Mouse (Mus musculus): Measurements from ENCODE around the gene Ipo9.
A peak's percentile ranks its signal among the peaks of the same experiment; 100 is the strongest.

Gene Ipo9

GRCm38 (mm10) chr1:135430669-135431017 is 344 bp upstream of the Ipo9 start:
- no peak for DNase-seq (ENCODE audit: low spot score)

GRCm38 (mm10) chr1:135427390-135427789 is 2.9 kb downstream of the Ipo9 start:
- no peak for DNase-seq (ENCODE audit: low spot score)

- no peak for DNase-seq (ENCODE audit: low spot score)
These were observed 3.7 kb downstream of the Ipo9 start for GRCm38 (mm10) chr1:135426645-135427044.

- DNase-seq (ENCODE audit: low spot score): no peak
These were observed 7.5 kb downstream of the Ipo9 start for GRCm38 (mm10) chr1:135422772-135423171.

GRCm38 (mm10) chr1:135413996-135414395 is 16.3 kb downstream of the Ipo9 start:
- DNase-seq (ENCODE audit: low spot score): peak; percentile 28

- no peak for DNase-seq (ENCODE audit: low spot score)
These were observed 18.2 kb downstream of the Ipo9 start for GRCm38 (mm10) chr1:135412130-135412529.

- peak; percentile 81 for DNase-seq (ENCODE audit: low spot score)
These were observed 19.3 kb downstream of the Ipo9 start for GRCm38 (mm10) chr1:135410967-135411366.

GRCm38 (mm10) chr1:135408973-135409372 is 21.3 kb downstream of the Ipo9 start:
- no peak for DNase-seq (ENCODE audit: low spot score)

GRCm38 (mm10) chr1:135405356-135405755 is 24.9 kb downstream of the Ipo9 start:
- no peak for DNase-seq (ENCODE audit: low spot score)

- no peak for DNase-seq (ENCODE audit: low spot score)
These were observed 28.7 kb downstream of the Ipo9 start for GRCm38 (mm10) chr1:135401452-135402110.

GRCm38 (mm10) chr1:135399466-135399865 is 30.8 kb downstream of the Ipo9 start:
- DNase-seq (ENCODE audit: low spot score): no peak

- no peak for DNase-seq (ENCODE audit: low spot score)
These were observed 45.1 kb downstream of the Ipo9 start for GRCm38 (mm10) chr1:135385161-135385560.

- no peak for DNase-seq (ENCODE audit: low spot score)
These were observed 46.1 kb downstream of the Ipo9 start for GRCm38 (mm10) chr1:135384171-135384570.

GRCm38 (mm10) chr1:135381560-135381959 is 48.7 kb downstream of the Ipo9 start:
- DNase-seq (ENCODE audit: low spot score): peak; percentile 19

GRCm38 (mm10) chr1:135380071-135380991 is 50.0 kb downstream of the Ipo9 start:
- no peak for DNase-seq (ENCODE audit: low spot score)

GRCm38 (mm10) chr1:135379048-135379447 is 51.3 kb downstream of the Ipo9 start:
- DNase-seq (ENCODE audit: low spot score): no peak

- DNase-seq (ENCODE audit: low spot score): no peak
These were observed 51.7 kb downstream of the Ipo9 start for GRCm38 (mm10) chr1:135378576-135378975.

GRCm38 (mm10) chr1:135374868-135375581 is 55.3 kb downstream of the Ipo9 start, which contains the start of gene Shisa4:
TSS of gene Shisa4 (minus strand) at chr1:135375237.
- peak; percentile 37 for DNase-seq (ENCODE audit: low spot score)

GRCm38 (mm10) chr1:135374175-135374867 is 56.0 kb downstream of the Ipo9 start:
- no peak for DNase-seq (ENCODE audit: low spot score)

GRCm38 (mm10) chr1:135373171-135373677 is 57.1 kb downstream of the Ipo9 start:
- DNase-seq (ENCODE audit: low spot score): no peak

GRCm38 (mm10) chr1:135369415-135369814 is 60.9 kb downstream of the Ipo9 start:
- DNase-seq (ENCODE audit: low spot score): no peak

- peak; percentile 71 for DNase-seq (ENCODE audit: low spot score)
These were observed 61.3 kb downstream of the Ipo9 start for GRCm38 (mm10) chr1:135368982-135369381.
